12 mouse cellular contexts compared by ENCODE assay signal in genomic region chr4:46092429-46093076, GRCm38 (mm10). TPM values are rescaled to one million over a fixed set of nuclear protein-coding genes. Genes with fewer than 3 reads are reported as not detected.
DNase-seq lines count a peak whose midpoint lies in the region; TF ChIP-seq lines count a peak whose summit lies in the region.
"Had no signal": no experiment of that assay in that cellular context is flagged by ENCODE, and none has a peak within 500 bp of the region (broad histone marks: within the 10 kb centered on the region; RNA-seq: fewer than 3 reads in every experiment).

No protein-coding gene starts in this region.

- no peak for TF ChIP-seq RAD21 in MEL (IDR thresholded peaks at IDR 0.05; ENCODE audit: low read depth, low read length)

- no peaks in the 10 kb centered on the region for H3K27me3 ChIP-seq in MEL (ENCODE audit: control insufficient read depth in 1 of 2, insufficient read depth in 2 of 2, low read length in 2 of 2)
- H3K27me3 ChIP-seq in thymus, adult 2 months (ENCODE audit: control insufficient read depth, insufficient read depth, low read length), result no peaks in the 10 kb centered on the region; the same call in 1 of the 2 replicates
- H3K27me3 ChIP-seq: embryonic facial prominence, embryonic 13.5 days; kidney, embryonic 15.5 days; limb, embryonic 12.5 days; lung, embryonic 15.5 days had no signal

- TF ChIP-seq EP300 in MEL (IDR thresholded peaks at IDR 0.05; ENCODE audit: low read depth in 1 of 2, low read length in 2 of 2), result no peak

- no peaks in the 10 kb centered on the region for H3K9me3 ChIP-seq in MEL (replicated peaks; ENCODE audit: insufficient read depth, low read length)
- H3K9me3 ChIP-seq: embryonic facial prominence, embryonic 13.5 days; kidney, embryonic 15.5 days; limb, embryonic 12.5 days; lung, embryonic 15.5 days had no signal

- intact Hi-C loops in left cerebral cortex, postnatal 4 days (cut with DNase I), result no loop called here

- no peak overlapping the region for H3K4me3 ChIP-seq in MEL (ENCODE audit: control insufficient read depth in 1 of 2, insufficient read depth in 1 of 2, low read depth in 2 of 2, low read length in 2 of 2)
- no peak overlapping the region for H3K4me3 ChIP-seq in thymus, adult 2 months (ENCODE audit: control insufficient read depth, insufficient read depth, low read length)
- H3K4me3 ChIP-seq: embryonic facial prominence, embryonic 13.5 days; kidney, embryonic 15.5 days; limb, embryonic 12.5 days; lung, embryonic 15.5 days had no signal

- H3K79me2 ChIP-seq in MEL (ENCODE audit: control insufficient read depth, insufficient read depth, low read length, poor library complexity), result no peaks in the 10 kb centered on the region

- no peak for TF ChIP-seq POLR2A in MEL (IDR thresholded peaks at IDR 0.05; ENCODE audit: control insufficient read depth in 1 of 2, insufficient read depth in 1 of 2, low read depth in 1 of 2, low read length in 2 of 2, poor library complexity in 1 of 2)
- TF ChIP-seq POLR2A in thymus, adult 2 months (IDR thresholded peaks at IDR 0.05; ENCODE audit: control insufficient read depth, extremely low read depth, insufficient read depth, low read length, poor library complexity), result no peak

- H3K36me3 ChIP-seq in MEL (ENCODE audit: control insufficient read depth in 1 of 2, insufficient read depth in 2 of 2, low read length in 2 of 2), result peaks cover 0 to 3% of the 10 kb centered on the region in 2 experiments; a peak in 2 of 4 replicates
- no peaks in the 10 kb centered on the region for H3K36me3 ChIP-seq in thymus, adult 2 months (ENCODE audit: control insufficient read depth, insufficient read depth, low read length)
- H3K36me3 ChIP-seq: embryonic facial prominence, embryonic 13.5 days; kidney, embryonic 15.5 days; limb, embryonic 12.5 days; lung, embryonic 15.5 days had no signal

- peak; percentile 43 to 54 for DNase-seq in left cerebral cortex, adult 18-20 months (ENCODE audit: low spot score in 2 of 2)
- no peak for DNase-seq in left cerebral cortex, postnatal 4 days
- peak; percentile 30 for DNase-seq in MEL (ENCODE audit: low read depth, low spot score)
- peak; percentile 83 for DNase-seq in adrenal gland, postnatal 14 days
- DNase-seq in cerebellum, postnatal 36 days, result peak; percentile 65 to 77
- DNase-seq in thymus, adult 2 months, result no peak
- DNase-seq in spleen, postnatal 14 days (ENCODE audit: low spot score in 2 of 2), result no peak

- TF ChIP-seq CTCF in MEL (IDR thresholded peaks at IDR 0.05 in 2 of 3, conservative IDR thresholded peaks at IDR 0.05 in 1 of 3; ENCODE audit: control insufficient read depth in 1 of 3, insufficient read depth in 1 of 3, low read depth in 2 of 3, low read length in 3 of 3, poor library complexity in 1 of 3, severe bottlenecking in 1 of 3), result no peak
- TF ChIP-seq CTCF in thymus, adult 2 months (IDR thresholded peaks at IDR 0.05; ENCODE audit: borderline replicate concordance, control insufficient read depth, extremely low read depth, insufficient read depth, low read length, poor library complexity), result no peak

- 69% methylated on average over 5 of the region's 5 CpGs for WGBS in thymus, adult 2 months

- peaks cover 0 to 10% of the 10 kb centered on the region in 2 experiments; a peak in 1 of 4 replicates for H3K4me1 ChIP-seq in MEL (ENCODE audit: control insufficient read depth in 1 of 2, insufficient read depth in 2 of 2, low read length in 2 of 2)
- H3K4me1 ChIP-seq in thymus, adult 2 months (replicated peaks; ENCODE audit: control insufficient read depth, insufficient read depth, low read length), result peaks cover 21% of the 10 kb centered on the region

- H3K27ac ChIP-seq in MEL (ENCODE audit: control insufficient read depth, low read depth, low read length), result no peak overlapping the region
- H3K27ac ChIP-seq in thymus, adult 2 months (ENCODE audit: control insufficient read depth, insufficient read depth, low read length), result no peak overlapping the region
- H3K27ac ChIP-seq: embryonic facial prominence, embryonic 13.5 days; hindbrain, embryonic 14.5 days; kidney, embryonic 15.5 days; limb, embryonic 12.5 days; lung, embryonic 15.5 days had no signal

- H3K9ac ChIP-seq in MEL (ENCODE audit: control insufficient read depth, low read depth, low read length, poor library complexity, severe bottlenecking), result no peak overlapping the region
- H3K9ac ChIP-seq: embryonic facial prominence, embryonic 13.5 days; hindbrain, embryonic 14.5 days; kidney, embryonic 15.5 days; limb, embryonic 12.5 days; lung, embryonic 15.5 days had no signal

TF ChIP-seq in MEL, 35 proteins besides CTCF, POLR2A, EP300 and RAD21:
- TF ChIP-seq POLR2AphosphoS5 (IDR thresholded peaks at IDR 0.05; ENCODE audit: borderline replicate concordance, low read depth, low read length) (no peak), RCOR1 (IDR thresholded peaks at IDR 0.05; ENCODE audit: low read depth, low read length) (no peak), SMC3 (IDR thresholded peaks at IDR 0.05; ENCODE audit: low read depth, low read length) (no peak), MAX (IDR thresholded peaks at IDR 0.05; ENCODE audit: low read length) (no peak), NELFE (IDR thresholded peaks at IDR 0.05; ENCODE audit: low read depth, low read length) (no peak)

RNA-seq across cellular contexts. Expression of gene Ncbp1, which starts 45.9 kb away (rescaled TPM):
- 10 to 100 TPM; 43.2 to 50.0 TPM for total RNA-seq in left cerebral cortex, adult 18-20 months (2021)
- total RNA-seq in left cerebral cortex, postnatal 4 days (2021), result 10 to 100 TPM; 58.6 to 66.2 TPM
- total RNA-seq in MEL (2012; rRNA removed), result 86.6 and 95.9 TPM in 2 replicates
- polyA plus RNA-seq in MEL (2012; ENCODE audit: insufficient read depth in 1 of 2, insufficient read length in 2 of 2, low read depth in 1 of 2, low replicate concordance in 2 of 2, missing spikeins in 1 of 2), result 100 to 1,000 TPM in 1 of 2 experiments, not detected in 1; 106 TPM
- 47.5 and 50.8 TPM in 2 replicates for total RNA-seq in adrenal gland, postnatal 14 days (2021)
- polyA plus RNA-seq in thymus, adult 2 months (2012; rRNA removed), result 53.3 and 56.7 TPM in 2 replicates

RNA-seq across cellular contexts. Expression of gene Tstd2, which starts 45.9 kb away (rescaled TPM):
- total RNA-seq in left cerebral cortex, adult 18-20 months (2021), result 10 to 100 TPM; 14.5 to 18.5 TPM
- total RNA-seq in left cerebral cortex, postnatal 4 days (2021), result 10 to 100 TPM; 20.0 to 22.3 TPM
- 26.0 and 30.1 TPM in 2 replicates for total RNA-seq in MEL (2012; rRNA removed)
- 10 to 100 TPM in 1 of 2 experiments, not detected in 1; 27.8 TPM for polyA plus RNA-seq in MEL (2012; ENCODE audit: insufficient read depth in 1 of 2, insufficient read length in 2 of 2, low read depth in 1 of 2, low replicate concordance in 2 of 2, missing spikeins in 1 of 2)
- total RNA-seq in adrenal gland, postnatal 14 days (2021), result 27.5 and 28.3 TPM in 2 replicates
- polyA plus RNA-seq in thymus, adult 2 months (2012; rRNA removed), result 20.3 and 23.8 TPM in 2 replicates

RNA-seq across cellular contexts. Expression of gene Tmod1, which starts 53.8 kb away (rescaled TPM):
- 10 to 100 TPM; 45.8 to 48.9 TPM for total RNA-seq in left cerebral cortex, adult 18-20 months (2021)
- total RNA-seq in left cerebral cortex, postnatal 4 days (2021), result 1 to 10 TPM; 2.4 to 3.4 TPM
- 2.2 and 2.3 TPM in 2 replicates for total RNA-seq in MEL (2012; rRNA removed)
- polyA plus RNA-seq in MEL (2012; ENCODE audit: insufficient read depth in 1 of 2, insufficient read length in 2 of 2, low read depth in 1 of 2, low replicate concordance in 2 of 2, missing spikeins in 1 of 2), result 1 to 10 TPM in 1 of 2 experiments, not detected in 1; 8.1 TPM
- total RNA-seq in adrenal gland, postnatal 14 days (2021), result 3.6 and 4.7 TPM in 2 replicates
- polyA plus RNA-seq in thymus, adult 2 months (2012; rRNA removed), result 0.92 and 3.6 TPM in 2 replicates

Comparison
In these comparisons a context has a peak if more than half of its experiments do, and no peak if none do; other contexts are left out.
1. DNase-seq: peak in left cerebral cortex, adult 18-20 months (2 of 2), MEL (single experiment), adrenal gland, postnatal 14 days (single experiment) and cerebellum, postnatal 36 days (2 of 2); none in left cerebral cortex, postnatal 4 days (single experiment), thymus, adult 2 months (single experiment) and spleen, postnatal 14 days (0 of 2).